Mouse (Mus musculus): ENCODE results near the gene Ctla4.

The Ctla4 gene

GRCm38 (mm10) chr1:60886981-60887380 is at the start of gene Ctla4:
TSS of gene Ctla4 (plus strand) at chr1:60887000.
- DNase-seq, result no peak

GRCm38 (mm10) chr1:60839161-60839560 is 47.6 kb upstream of the Ctla4 start:
- no peak for DNase-seq

- no peak for DNase-seq
Observed at GRCm38 (mm10) chr1:60845318-60846060, 41.3 kb upstream of the Ctla4 start.

DNA sequence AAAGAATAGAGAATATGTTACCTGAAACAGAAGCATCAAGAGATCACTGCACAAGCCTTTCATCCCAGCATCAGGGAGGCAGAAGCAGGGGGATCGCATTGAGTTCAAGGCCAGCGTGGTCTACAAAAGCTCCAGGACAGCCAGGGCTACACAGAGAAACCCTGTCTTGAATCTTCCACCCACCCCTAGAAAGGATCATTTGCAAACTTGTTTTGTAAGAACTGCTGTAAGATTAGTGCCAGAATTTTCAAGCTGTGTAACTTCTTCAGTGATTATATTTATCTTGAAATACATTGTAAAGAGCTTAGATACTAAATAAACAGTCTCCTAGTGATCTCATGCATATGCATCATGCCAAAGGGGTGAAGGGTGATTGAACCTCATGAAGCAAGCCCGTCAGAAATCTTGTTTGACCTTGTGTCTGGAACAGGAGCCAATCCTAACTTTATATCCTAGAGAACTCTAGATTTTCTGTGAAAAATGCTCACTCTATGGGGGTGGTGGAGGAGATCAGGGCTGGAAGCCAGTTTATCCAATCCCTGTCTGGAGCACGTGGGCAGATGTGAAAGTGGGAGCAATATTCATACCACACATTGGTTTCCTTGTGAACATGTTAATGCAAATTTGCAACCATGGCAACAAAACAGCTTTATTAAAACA is 40.1 kb upstream of the Ctla4 start:
- no peak for DNase-seq

DNA sequence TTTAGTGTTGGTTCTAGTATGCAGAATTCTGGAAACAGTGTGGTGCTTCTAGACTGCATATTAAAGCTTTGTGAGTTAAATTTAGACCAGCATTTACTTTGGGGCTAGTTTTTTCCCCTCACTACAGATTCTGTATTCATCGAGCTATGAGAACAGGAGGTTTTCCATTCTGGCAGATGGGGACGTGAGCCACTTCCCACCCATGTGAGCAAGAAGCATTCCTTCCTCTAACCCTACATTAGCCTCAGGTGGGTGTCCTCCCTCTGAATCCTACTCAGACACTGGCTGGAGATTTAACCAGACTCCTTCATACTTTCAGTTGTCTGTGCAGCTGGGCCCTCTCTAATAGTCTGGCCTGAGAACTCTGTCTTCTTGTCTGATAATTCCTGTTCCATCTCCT is 37.7 kb upstream of the Ctla4 start:
- no peak for DNase-seq

- DNase-seq, result no peak
Observed at GRCm38 (mm10) chr1:60849816-60850215, 37.0 kb upstream of the Ctla4 start.

GRCm38 (mm10) chr1:60851041-60851781 is 35.6 kb upstream of the Ctla4 start:
- DNase-seq, result peak; percentile 8

DNA sequence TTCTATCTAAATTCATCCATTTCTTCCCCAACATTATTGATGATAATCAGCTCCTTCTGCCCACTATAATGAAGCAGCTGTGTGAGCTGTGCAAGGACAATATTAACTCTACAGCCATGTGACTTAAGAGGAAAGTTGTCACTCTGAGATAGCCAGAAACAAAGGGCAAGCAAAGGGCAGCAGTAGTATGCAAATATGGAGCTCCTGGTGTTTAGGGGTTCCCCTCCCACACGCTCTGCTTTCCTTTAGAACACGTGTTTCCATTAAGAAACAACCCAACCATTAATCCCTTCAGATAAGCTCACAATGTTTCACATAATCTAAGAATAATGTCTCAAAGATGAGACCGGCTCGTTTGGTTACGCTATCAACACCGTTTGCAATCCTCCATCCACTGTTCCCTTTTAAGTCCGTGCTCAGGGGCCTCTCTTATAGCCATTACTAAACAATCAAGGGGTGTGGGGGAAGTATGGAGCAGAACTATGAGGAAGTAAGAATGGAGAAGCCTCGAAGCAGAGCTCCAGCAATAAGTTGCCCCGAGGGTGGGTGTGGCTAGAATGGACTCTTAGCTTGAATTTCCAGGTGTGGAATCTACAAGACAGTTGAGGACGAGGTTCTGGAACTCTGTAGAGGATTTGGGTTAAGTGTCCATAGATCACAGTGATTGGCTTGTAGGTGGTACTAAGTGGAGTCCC is 34.6 kb upstream of the Ctla4 start:
- DNase-seq, result no peak

GRCm38 (mm10) chr1:60852770-60853147 is 34.0 kb upstream of the Ctla4 start:
- no peak for DNase-seq

GRCm38 (mm10) chr1:60853330-60853956 is 33.4 kb upstream of the Ctla4 start:
- no peak for DNase-seq

DNA sequence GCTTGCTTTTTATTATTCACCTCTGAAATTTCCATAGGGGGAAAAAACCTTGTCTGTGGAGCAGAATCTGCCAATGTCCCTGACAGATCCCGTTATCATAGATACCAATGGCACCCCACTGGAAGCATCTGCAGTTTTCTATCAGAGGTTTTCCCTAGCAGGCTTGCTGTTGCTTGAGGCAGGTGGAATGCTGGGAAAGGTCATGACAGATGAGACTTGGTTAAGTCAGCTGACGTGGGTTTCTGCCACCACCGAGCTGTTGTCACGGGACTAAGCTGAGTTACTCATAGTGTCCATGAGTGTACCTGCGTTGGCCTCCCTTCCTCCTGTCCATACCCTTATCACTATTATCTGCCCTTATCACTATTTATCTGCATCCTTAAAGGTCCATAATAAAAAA is 32.8 kb upstream of the Ctla4 start:
- no peak for DNase-seq

GRCm38 (mm10) chr1:60857351-60858220 is 29.2 kb upstream of the Ctla4 start:
- DNase-seq, result no peak

DNA sequence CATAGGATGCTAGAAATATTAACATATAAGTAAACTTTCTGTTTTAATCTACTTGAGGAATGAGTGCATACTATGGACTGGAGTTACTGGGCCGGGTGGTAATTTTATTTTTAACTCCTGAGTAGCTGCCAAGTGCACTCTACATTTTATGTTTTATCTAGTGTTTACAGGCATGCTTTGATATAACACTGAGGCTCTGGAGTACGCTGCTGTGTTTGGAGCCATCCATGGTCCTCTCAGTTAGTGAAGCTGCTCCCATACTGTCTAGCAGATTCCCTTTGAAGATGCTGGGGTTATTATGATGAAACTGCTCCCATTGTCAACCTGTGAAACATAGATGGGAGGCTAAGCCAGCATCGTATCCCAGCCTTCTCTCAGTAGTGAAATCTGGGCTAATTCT is 27.6 kb upstream of the Ctla4 start:
- no peak for DNase-seq

DNA sequence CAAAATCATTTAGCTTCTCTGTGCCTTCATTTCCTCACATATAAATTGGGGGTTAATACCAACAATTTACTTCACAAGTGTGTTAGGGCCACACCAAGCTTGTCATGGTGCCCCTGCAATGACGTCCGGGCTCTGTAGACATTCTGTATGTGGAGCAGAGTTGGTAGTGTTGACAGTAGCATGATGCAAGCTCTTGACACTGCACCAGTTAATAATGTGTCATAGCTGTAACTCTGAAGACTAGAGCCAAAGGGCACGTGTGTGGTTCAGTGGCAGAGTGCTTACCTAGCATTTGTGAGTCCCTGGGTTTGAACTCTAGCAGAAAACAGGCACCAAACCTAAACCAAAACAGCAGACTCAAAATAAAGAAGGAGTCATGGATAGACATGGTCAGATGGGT is 27.0 kb upstream of the Ctla4 start:
- DNase-seq, result no peak

- peak; percentile 36 for DNase-seq
Observed at GRCm38 (mm10) chr1:60860357-60860946, 26.3 kb upstream of the Ctla4 start.

DNA sequence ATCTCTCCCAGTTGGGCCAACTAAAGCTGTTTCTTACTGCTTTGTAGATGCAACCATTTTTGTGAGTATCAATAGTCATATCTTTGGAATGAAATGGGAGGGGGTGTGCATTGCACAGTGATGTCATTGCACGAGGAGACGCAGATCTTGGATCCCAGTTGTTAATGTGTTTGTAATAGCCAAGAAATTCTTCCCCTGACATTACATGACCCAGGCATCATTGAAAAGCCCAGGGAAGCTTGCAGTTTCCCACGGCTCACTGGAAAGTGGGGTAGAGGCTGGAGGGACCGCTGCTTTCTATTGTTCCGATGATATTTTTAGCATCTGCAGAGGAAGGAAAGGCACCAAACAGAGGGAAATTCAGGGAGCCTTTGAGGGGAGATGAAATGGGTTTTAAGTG is 25.8 kb upstream of the Ctla4 start:
- no peak for DNase-seq

DNA sequence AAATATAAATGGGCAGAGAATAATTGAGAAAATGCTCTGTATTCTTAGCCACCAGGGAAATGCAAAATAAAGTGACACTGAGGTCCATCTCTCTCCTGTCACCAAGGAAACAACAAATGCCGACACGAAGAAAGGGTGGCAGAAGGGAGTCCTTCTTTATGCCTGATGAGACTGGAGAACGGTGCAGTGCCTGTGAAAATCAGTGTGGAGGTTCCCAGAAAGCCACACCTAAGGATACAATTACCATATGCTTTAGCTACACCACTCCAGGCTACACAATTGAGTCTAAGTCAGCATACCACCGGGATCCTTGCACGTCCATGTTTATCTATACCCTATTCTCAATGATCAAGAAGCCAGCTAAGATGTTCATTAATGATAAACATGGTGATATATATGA is 25.4 kb upstream of the Ctla4 start:
- DNase-seq, result no peak

GRCm38 (mm10) chr1:60862510-60862909 is 24.3 kb upstream of the Ctla4 start:
- DNase-seq, result no peak

DNA sequence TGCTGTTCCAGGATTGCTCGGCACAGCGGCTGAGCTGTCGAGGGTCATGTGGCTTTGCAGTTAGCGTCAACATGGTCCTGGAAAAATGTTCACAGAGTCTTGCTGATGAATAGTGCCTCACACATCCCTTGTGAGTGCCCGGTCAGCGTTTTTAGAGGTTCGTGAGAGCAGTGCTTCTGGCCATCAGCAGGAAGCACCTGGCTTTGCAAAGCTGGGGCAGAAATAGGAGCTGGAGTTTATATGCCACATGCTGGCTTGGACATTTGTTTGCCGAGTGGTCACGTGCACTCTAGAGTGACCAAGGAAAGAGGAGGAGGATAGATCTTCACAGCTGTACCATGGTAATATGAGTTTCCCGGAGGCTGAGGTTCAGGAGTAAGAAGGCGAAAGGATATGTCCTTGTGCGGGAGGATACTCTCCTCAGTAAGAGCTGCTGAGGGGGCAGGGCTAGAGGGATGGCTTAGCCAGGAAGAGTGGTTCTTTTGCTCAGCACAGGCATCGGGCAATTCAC is 23.8 kb upstream of the Ctla4 start:
- DNase-seq, result no peak

DNA sequence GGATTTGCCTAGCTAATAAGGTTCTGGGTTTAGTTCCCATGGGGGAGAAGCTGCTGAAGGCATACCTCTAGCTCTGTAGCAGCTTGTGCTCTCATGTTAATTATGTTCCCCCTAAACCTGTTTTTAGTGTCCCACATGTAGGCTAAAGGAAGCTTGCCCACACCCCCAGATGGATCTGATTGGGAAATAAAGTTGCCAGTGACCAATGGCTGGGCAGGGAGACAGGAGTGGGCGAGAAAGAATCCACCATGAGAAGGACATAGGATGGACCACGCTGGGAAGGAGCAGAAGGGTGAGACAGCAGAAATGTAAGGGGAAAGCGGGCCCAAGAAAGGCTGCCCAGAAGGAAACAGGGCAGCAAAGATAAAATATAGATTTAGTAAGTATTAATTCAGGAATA is 23.1 kb upstream of the Ctla4 start:
- DNase-seq, result no peak

DNA sequence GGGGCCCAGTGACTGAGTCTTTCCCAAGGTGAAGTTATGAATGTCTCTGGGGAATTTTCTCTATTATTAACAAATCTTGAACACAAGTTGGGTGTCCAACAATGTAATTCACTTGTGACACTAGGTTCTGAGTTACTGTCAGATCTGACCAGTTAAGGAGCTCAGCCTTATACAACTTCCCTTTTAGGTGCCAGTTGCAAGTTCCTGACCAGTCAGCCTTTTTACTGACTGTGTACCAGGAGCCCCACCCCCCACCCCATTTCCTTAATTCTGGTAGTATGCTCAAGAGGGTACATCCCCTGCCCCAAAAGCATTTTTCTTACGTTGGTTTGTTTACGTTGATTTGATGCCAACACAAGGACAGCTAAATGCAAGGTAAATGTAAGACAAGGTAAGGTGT is 21.6 kb upstream of the Ctla4 start:
- DNase-seq, result no peak
